Mouse (Mus musculus) heart, adult 2 months (tissue): ENCODE data around the gene Ube2j1. TPM values are rescaled to one million over a fixed set of nuclear protein-coding genes. Genes with fewer than 3 reads are reported as not detected.

Experiments
- DNase-seq, 2 experiments: peaks; one replicate each; pipeline ENCODE4 v3.0.0; 2021
- H3K27ac ChIP-seq: fragments of 200-600 bp; 2 replicates; pipeline ENCODE4 v1.8.1; 2022
- H3K27me3 ChIP-seq: fragments of 200-500 bp; 2 replicates; pipeline ENCODE4 v1.6.1; 2012; ENCODE audit warnings: mild to moderate bottlenecking, low read length, inconsistent platforms, mixed read lengths; ENCODE audit not compliant: control insufficient read depth, insufficient read depth
- H3K36me3 ChIP-seq: fragments of 200-500 bp; 2 replicates; pipeline ENCODE4 v1.6.1; 2012; ENCODE audit warnings: low read length, inconsistent platforms; ENCODE audit not compliant: control insufficient read depth, insufficient read depth
- H3K4me1 ChIP-seq: fragments of 200-500 bp; 2 replicates; pipeline ENCODE4 v1.6.1; 2011; ENCODE audit warnings: low read length; ENCODE audit not compliant: control insufficient read depth, insufficient read depth
- H3K4me3 ChIP-seq: fragments of 200-600 bp; 2 replicates; pipeline ENCODE4 v1.8.1; 2022
- H3K79me2 ChIP-seq: fragments of 200-500 bp; replicated peaks from 2 replicates; pipeline ENCODE4 v1.6.1; 2012; ENCODE audit warnings: mild to moderate bottlenecking, inconsistent platforms, low read length, moderate library complexity, mixed read lengths; ENCODE audit not compliant: control insufficient read depth, insufficient read depth
- H3K9ac ChIP-seq: fragments of 200-500 bp; 2 replicates; pipeline ENCODE4 v1.6.1; 2012; ENCODE audit warnings: low read depth, mild to moderate bottlenecking, control low read depth, inconsistent platforms, low read length, mixed read lengths
- CTCF ChIP-seq: fragments of 200-600 bp; IDR thresholded peaks from 2 replicates; pipeline ENCODE4 v1.8.1; 2022; ENCODE audit warnings: antibody characterized with exemption, mild to moderate bottlenecking, moderate library complexity
- EP300 ChIP-seq: fragments of 200-500 bp; IDR thresholded peaks from 2 replicates; pipeline ENCODE4 v1.6.1; 2011; ENCODE audit warnings: low read depth, low read length, control low read depth; ENCODE audit not compliant: insufficient read depth
- POLR2A ChIP-seq: fragments of 200-500 bp; IDR thresholded peaks from 2 replicates; pipeline ENCODE4 v1.6.1; 2011; ENCODE audit warnings: mild to moderate bottlenecking, low read depth, low read length, control low read depth; ENCODE audit not compliant: insufficient read depth
- WGBS: fragments of 180-500 bp; shearing (Covaris S2); methylation state at CpG from one replicate; pipeline ENCODE4 v1.1.7; 2018; 5-methylcytosine and 5-hydroxymethylcytosine counted together
- intact Hi-C: fragments of 180-260 bp; cut with DNase I; formaldehyde crosslinking; loops from one replicate; pipeline ENCODE4 v1.15.1; 2025
- polyA plus RNA-seq: library from polyadenylated mRNA; depleted of rRNA; stranded (reverse); fragments of >200 nt; gene quantifications from 2 replicates; pipeline ENCODE4 v1.2.3, GENCODE M21; 2012
- total RNA-seq, 2 experiments: library from RNA; stranded (reverse); gene quantifications; 2 replicates each; pipeline ENCODE4 v1.2.3; 2021

Ube2j1 gene
- total and polyA plus RNA-seq, 3 experiments, result 14.1 to 41.9 (median 40.8) TPM

GRCm38 (mm10) chr4:33007443-33008217 is 23.6 kb upstream of the Ube2j1 start:
- WGBS, result 38% methylated on average over 9 of the region's 9 CpGs
- Histone ChIP-seq H3K27ac (peak overlapping the region; percentile 32; the same call in 1 of the 2 replicates), H3K4me1 (no peaks in the 10 kb centered on the region), H3K9ac (no peak overlapping the region), H3K4me3 (no peak overlapping the region), H3K79me2 (no peaks in the 10 kb centered on the region), H3K27me3 (no peaks in the 10 kb centered on the region), H3K36me3 (no peaks in the 10 kb centered on the region)
- DNase-seq, result no peak
- TF ChIP-seq CTCF (no peak), POLR2A (no peak), EP300 (no peak)
- intact Hi-C loops, result no loop called here

- intact Hi-C loops, result no loop called here
- H3K36me3 ChIP-seq, result no peaks in the 10 kb centered on the region
- DNase-seq, result no peak
- H3K4me3 ChIP-seq, result no peak overlapping the region
- TF ChIP-seq EP300, result no peak
- TF ChIP-seq POLR2A, result no peak
- no peak for TF ChIP-seq CTCF
- no peak overlapping the region for H3K9ac ChIP-seq
- no peaks in the 10 kb centered on the region for H3K27me3 ChIP-seq
- WGBS, result 82% methylated on average over 1 of the region's 1 CpGs
- no peaks in the 10 kb centered on the region for H3K4me1 ChIP-seq
- no peak overlapping the region for H3K27ac ChIP-seq
- no peaks in the 10 kb centered on the region for H3K79me2 ChIP-seq
Measured at GRCm38 (mm10) chr4:33010078-33010477, 21.1 kb upstream of the Ube2j1 start.

GRCm38 (mm10) chr4:33012484-33012883 is 18.7 kb upstream of the Ube2j1 start:
- intact Hi-C loops, result no loop called here

GRCm38 (mm10) chr4:33018361-33018999 is 12.7 kb upstream of the Ube2j1 start:
- no peaks in the 10 kb centered on the region for H3K79me2 ChIP-seq
- DNase-seq, result peak; percentile 82 to 85
- WGBS, result 36% methylated on average over 9 of the region's 9 CpGs
- H3K36me3 ChIP-seq, result no peaks in the 10 kb centered on the region
- intact Hi-C loops, result loop anchor here (2.0 to 5.0 kb wide), 5 partner anchors 36 to 431 kb away; partner anchors contain the start of genes Ankrd6 and Rragd
- no peak overlapping the region for H3K27ac ChIP-seq
- H3K9ac ChIP-seq, result no peak overlapping the region
- no peaks in the 10 kb centered on the region for H3K27me3 ChIP-seq
- TF ChIP-seq CTCF (peak; percentile 94), POLR2A (no peak), EP300 (peak; percentile 86)
- H3K4me3 ChIP-seq, result no peak overlapping the region
- H3K4me1 ChIP-seq, result no peaks in the 10 kb centered on the region

More at GRCm38 (mm10) chr4:33012484-33012883, 18.7 kb upstream of the Ube2j1 start:
- WGBS, result 78% methylated on average over 4 of the region's 4 CpGs
- DNase-seq, result no peak
- Histone ChIP-seq H3K9ac (no peak overlapping the region), H3K4me1 (no peaks in the 10 kb centered on the region), H3K36me3 (no peaks in the 10 kb centered on the region), H3K79me2 (no peaks in the 10 kb centered on the region), H3K27ac (no peak overlapping the region), H3K4me3 (no peak overlapping the region), H3K27me3 (no peaks in the 10 kb centered on the region)
- TF ChIP-seq CTCF (no peak), EP300 (no peak)

- DNase-seq, result no peak
- intact Hi-C loops, result no loop called here
- WGBS, result 39% methylated on average over 8 of the region's 8 CpGs
Measured at GRCm38 (mm10) chr4:33024420-33024819, 6.8 kb upstream of the Ube2j1 start.

GRCm38 (mm10) chr4:33029104-33029503 is 2.1 kb upstream of the Ube2j1 start:
- no peak overlapping the region for H3K4me3 ChIP-seq
- H3K27me3 ChIP-seq, result no peaks in the 10 kb centered on the region
- intact Hi-C loops, result no loop called here
- peaks cover 8% of the 10 kb centered on the region for H3K36me3 ChIP-seq
- no peak for DNase-seq
- WGBS, result 84% methylated on average over 7 of the region's 7 CpGs
- TF ChIP-seq POLR2A (no peak), EP300 (no peak), CTCF (no peak)
- peaks cover 5% of the 10 kb centered on the region for H3K4me1 ChIP-seq
- peaks cover under 1% of the 10 kb centered on the region; the same call in 1 of the 2 replicates for H3K79me2 ChIP-seq
- no peak overlapping the region for H3K27ac ChIP-seq
- H3K9ac ChIP-seq, result no peak overlapping the region

More at GRCm38 (mm10) chr4:33024420-33024819, 6.8 kb upstream of the Ube2j1 start:
- TF ChIP-seq CTCF, result no peak
- no peak for TF ChIP-seq EP300
- no peaks in the 10 kb centered on the region; the same call in 1 of the 2 replicates for H3K36me3 ChIP-seq
- H3K79me2 ChIP-seq, result no peaks in the 10 kb centered on the region
- no peaks in the 10 kb centered on the region for H3K4me1 ChIP-seq
- no peak overlapping the region for H3K9ac ChIP-seq
- no peaks in the 10 kb centered on the region for H3K27me3 ChIP-seq
- no peak overlapping the region for H3K4me3 ChIP-seq
- H3K27ac ChIP-seq, result no peak overlapping the region
